Mouse (Mus musculus) cerebellum, adult 2 months (tissue): ENCODE measurements around the gene Hsd3b1. TPM values are rescaled to one million over a fixed set of nuclear protein-coding genes. Genes with fewer than 3 reads are reported as not detected.
"Not testable (repeated sequence)": the region's sequence is repeated elsewhere in the genome, so short reads cannot be mapped to it uniquely, and the experiment has no call there.

Source experiments
- DNase-seq, 2 experiments: peaks; one replicate each; pipeline ENCODE4 v3.0.0; 2021
- H3K27ac ChIP-seq: fragments of 200-500 bp; 2 replicates; pipeline ENCODE4 v1.5.1; 2012; ENCODE audit warnings: low read length, control low read depth, inconsistent platforms; ENCODE audit not compliant: insufficient read depth
- H3K27me3 ChIP-seq: fragments of 200-500 bp; 2 replicates; pipeline ENCODE4 v1.6.1; 2012; ENCODE audit warnings: inconsistent platforms, mild to moderate bottlenecking, low read length, moderate library complexity; ENCODE audit not compliant: control insufficient read depth, insufficient read depth
- H3K4me1 ChIP-seq: fragments of 200-500 bp; 2 replicates; pipeline ENCODE4 v1.6.1; 2011; ENCODE audit warnings: low read length; ENCODE audit not compliant: control insufficient read depth, insufficient read depth
- H3K4me3 ChIP-seq: fragments of 200-500 bp; replicated peaks from 2 replicates; pipeline ENCODE3; 2011; ENCODE audit warnings: mild to moderate bottlenecking, low read depth, low read length, control low read depth; ENCODE audit not compliant: insufficient read depth
- CTCF ChIP-seq: fragments of 200-500 bp; IDR thresholded peaks from 2 replicates; pipeline ENCODE4 v1.5.1; 2011; ENCODE audit warnings: low read depth, mild to moderate bottlenecking, control low read depth, low read length, moderate library complexity, borderline replicate concordance; ENCODE audit not compliant: insufficient read depth
- POLR2A ChIP-seq: fragments of 200-500 bp; IDR thresholded peaks from 2 replicates; pipeline ENCODE4 v1.6.1; 2011; ENCODE audit warnings: low read length, control low read depth, borderline replicate concordance; ENCODE audit not compliant: insufficient read depth
- WGBS: fragments of 180-500 bp; shearing (Covaris S2); methylation state at CpG from one replicate; pipeline ENCODE4 v1.1.7; 2018; 5-methylcytosine and 5-hydroxymethylcytosine counted together
- polyA plus RNA-seq: library from polyadenylated mRNA; depleted of rRNA; stranded (reverse); fragments of >200 nt; gene quantifications from 2 replicates; pipeline ENCODE4 v1.2.3, GENCODE M21; 2012; rRNA removed

Hsd3b1 gene
- polyA plus RNA-seq, 1 experiment, result not detected

DNA sequence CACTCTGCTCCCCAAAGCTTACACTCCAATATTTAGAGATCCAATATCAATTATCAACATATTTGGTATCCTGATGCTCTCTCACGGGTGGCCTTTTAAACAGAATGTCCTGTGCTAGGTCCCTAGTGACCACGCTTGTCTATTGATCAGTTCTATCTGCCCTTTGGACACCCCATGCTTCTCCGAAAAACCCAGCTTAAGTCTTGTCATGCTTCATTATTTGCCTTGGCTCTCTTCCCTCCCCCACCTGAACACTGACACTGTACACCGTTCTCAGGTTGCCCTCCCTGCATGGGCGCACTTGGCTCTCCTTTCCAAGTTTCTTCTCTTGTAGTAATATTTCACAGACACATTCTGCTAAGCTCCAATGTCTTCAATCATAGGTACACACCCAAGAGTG is 9.3 kb downstream of the Hsd3b1 start:
- DNase-seq, result no peak
- no peaks in the 10 kb centered on the region for H3K27me3 ChIP-seq
- H3K4me1 ChIP-seq, result no peaks in the 10 kb centered on the region
- 74% methylated on average over 5 of the region's 5 CpGs for WGBS
- H3K27ac ChIP-seq, result no peak overlapping the region
- H3K4me3 ChIP-seq, result no peak overlapping the region
- TF ChIP-seq CTCF (no peak), POLR2A (no peak)

DNA sequence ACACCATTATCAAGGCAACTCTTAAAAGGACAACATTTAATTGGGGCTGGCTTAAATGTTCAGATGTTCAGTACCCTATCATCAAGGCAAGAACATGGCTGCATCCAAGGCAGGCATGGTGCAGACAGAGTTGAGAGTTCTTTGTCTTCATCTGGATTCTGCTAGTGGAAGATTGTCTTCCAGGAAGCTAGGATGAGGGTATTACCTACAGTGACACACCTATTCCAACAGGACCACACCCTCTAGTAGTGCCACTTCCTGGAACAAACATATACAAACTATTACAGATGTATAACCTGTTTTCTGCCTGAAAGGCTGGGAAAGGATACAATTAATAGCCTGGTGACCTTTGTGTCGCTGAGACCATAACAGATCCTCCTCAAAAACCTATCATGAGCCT is 10.7 kb downstream of the Hsd3b1 start:
- no peaks in the 10 kb centered on the region for H3K4me1 ChIP-seq
- no peaks in the 10 kb centered on the region for H3K27me3 ChIP-seq
- DNase-seq, result no peak
- 81% methylated on average over 1 of the region's 1 CpGs for WGBS
- no peak overlapping the region for H3K4me3 ChIP-seq
- TF ChIP-seq POLR2A (no peak), CTCF (no peak)
- no peak overlapping the region for H3K27ac ChIP-seq

DNA sequence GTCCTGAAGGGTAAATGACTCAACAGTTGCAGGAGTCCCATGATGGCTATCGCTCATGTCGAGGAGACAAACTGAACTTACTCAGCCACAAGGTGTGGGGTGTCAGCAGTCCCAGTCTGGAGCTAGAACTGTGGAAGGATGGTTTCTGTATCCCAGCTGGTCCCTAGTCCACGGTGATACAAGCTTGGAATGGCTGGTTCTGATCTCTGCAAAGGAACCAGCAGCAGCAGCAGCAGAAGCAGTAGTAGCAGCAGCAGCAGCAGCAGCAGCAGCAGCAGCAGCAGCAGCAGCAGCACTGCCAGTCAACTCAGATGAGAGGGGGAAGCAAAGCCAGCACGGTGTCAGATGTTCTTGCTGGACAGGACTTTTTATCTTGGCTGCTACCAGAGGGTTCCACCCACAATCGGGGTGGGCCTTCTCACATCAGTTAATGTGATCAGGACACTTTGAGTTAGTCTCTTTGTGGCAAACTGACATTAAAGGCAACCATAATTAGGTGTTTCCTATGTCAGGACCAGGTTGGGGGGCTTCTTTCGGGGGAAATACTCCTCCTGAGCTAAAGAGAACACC is 45.4 kb downstream of the Hsd3b1 start, which contains the start of gene Hsd3b6:
Gene Hsd3b6, minus strand, starts transcription at position 343 of the 570 bp plus-strand sequence.
- Histone ChIP-seq H3K4me1 (no peaks in the 10 kb centered on the region), H3K27me3 (no peaks in the 10 kb centered on the region), H3K4me3 (no peak within 1 kb of the TSS), H3K27ac (no peak within 1 kb of the TSS)
- WGBS, result 65% methylated on average over 6 of the region's 6 CpGs
- no peak for DNase-seq
- no peak for TF ChIP-seq POLR2A

DNA sequence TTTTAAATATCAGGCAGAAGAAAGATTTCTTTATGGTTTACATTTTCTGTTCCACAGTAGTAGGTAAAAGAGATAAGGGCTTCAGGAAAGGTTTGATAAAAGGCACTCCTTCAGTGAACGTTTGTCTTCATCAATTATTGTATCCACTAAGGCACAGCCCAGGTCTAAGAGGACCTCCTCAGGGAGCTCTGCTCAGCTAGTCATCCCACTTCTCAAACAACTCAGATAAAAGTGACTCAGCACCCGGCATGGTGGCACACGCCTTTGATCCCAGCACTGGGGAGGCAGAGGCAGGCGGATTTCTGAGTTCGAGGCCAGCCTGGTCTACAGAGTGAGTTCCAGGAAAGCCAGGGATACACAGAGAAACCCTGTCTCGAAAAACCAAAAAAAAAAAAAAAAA is 46.9 kb downstream of the Hsd3b1 start:
- WGBS, result 81% methylated on average over 6 of the region's 6 CpGs
- H3K4me1 ChIP-seq, H3K27me3 ChIP-seq, H3K27ac ChIP-seq, H3K4me3 ChIP-seq, DNase-seq: not testable (repeated sequence)

DNA sequence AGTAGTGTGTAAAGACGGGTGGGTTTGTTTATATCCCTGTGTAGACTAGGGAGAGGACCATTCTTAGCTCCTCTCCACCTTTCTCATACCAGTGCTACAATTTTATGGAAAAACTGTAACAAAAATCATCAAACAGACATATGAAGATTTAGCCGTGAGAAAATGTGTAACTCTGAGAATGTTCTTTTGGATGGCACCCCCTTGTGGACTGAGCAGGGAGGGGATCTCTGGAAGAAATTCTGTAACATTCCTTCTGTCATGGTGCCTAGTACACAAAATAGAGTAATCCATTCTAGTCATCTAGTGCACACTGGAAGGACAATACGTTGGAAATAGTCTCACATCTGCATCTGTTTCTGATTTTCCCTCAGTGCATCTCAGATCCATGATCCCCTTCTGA is 54.6 kb downstream of the Hsd3b1 start:
- H3K4me1 ChIP-seq, H3K27ac ChIP-seq, H3K27me3 ChIP-seq, DNase-seq, H3K4me3 ChIP-seq: not testable (repeated sequence)
- 57% methylated on average over 3 of the region's 3 CpGs for WGBS

Other genes starting within 250 kb of the Hsd3b1 start
- gene Hsd3b5, start 229.5 kb downstream of the Hsd3b1 start, polyA plus RNA-seq, result not detected in 2 replicates
- 0.06 and 0.07 TPM in 2 replicates for gene Hsd3b2, start 135.3 kb downstream of the Hsd3b1 start, polyA plus RNA-seq
- not detected in 2 replicates for gene Hsd3b3, start 96.7 kb downstream of the Hsd3b1 start, polyA plus RNA-seq
- not detected in 2 replicates for gene Hsd3b6, start 45.4 kb downstream of the Hsd3b1 start, polyA plus RNA-seq
- not detected in 2 replicates for gene Hao2, start 33.4 kb upstream of the Hsd3b1 start, polyA plus RNA-seq